Mouse (Mus musculus) kidney, adult 11 months (tissue): ENCODE measurements around the gene Appl2.

ENCODE experiments used
- DNase-seq: peaks from one replicate; pipeline ENCODE4 v3.0.0; 2022

Gene Appl2

GRCm38 (mm10) chr10:83563005-83563404, 85.5 kb downstream of the Appl2 start:
- no peak for DNase-seq
